Mouse (Mus musculus): ENCODE data around the gene Cops4.

DNA sequence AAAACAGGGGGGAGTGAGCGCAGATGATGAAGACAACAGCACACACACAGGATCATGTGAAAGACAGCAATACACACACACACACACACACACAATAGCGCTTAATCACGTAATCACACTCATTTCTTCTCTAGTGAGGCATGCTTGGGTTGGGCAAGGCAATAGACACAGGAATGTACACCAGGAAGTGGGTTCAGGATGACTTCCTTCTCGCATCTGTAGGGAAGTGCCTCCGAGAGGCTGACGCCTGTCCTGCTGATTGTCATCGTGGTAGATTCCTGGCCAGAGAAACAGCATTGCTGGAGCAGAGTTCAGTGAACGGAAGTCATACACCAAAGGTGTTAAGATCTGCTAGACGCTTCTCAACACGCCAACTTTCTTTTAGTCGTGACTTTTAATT is 8.9 kb upstream of the Cops4 start:
- TF ChIP-seq CTCF (IDR thresholded peaks at IDR 0.05; ENCODE audit: extremely low read depth, insufficient read depth, low read length) (no peak), POLR2A (IDR thresholded peaks at IDR 0.05; ENCODE audit: extremely low read depth, insufficient read depth, low read length) (no peak)

Data from cortical plate, adult 2 months (tissue).